Mouse (Mus musculus): ENCODE results near the gene Gstp3. TPM values are rescaled to one million over a fixed set of nuclear protein-coding genes. Genes with fewer than 3 reads are reported as not detected.
"Not testable (repeated sequence)": the region's sequence is repeated elsewhere in the genome, so short reads cannot be mapped to it uniquely, and the experiment has no call there.

The Gstp3 gene
- polyA plus RNA-seq, 1 experiment = not detected

GRCm38 (mm10) chr19:4060899-4061465 is 1.6 kb upstream of the Gstp3 start:
- no peaks in the 10 kb centered on the region for H3K36me3 ChIP-seq (ENCODE audit: control insufficient read depth, insufficient read depth, low read length)
- H3K27ac ChIP-seq (ENCODE audit: control insufficient read depth, insufficient read depth, low read depth, low read length) = no peak overlapping the region
- TF ChIP-seq CTCF (IDR thresholded peaks at IDR 0.05; ENCODE audit: control insufficient read depth, insufficient read depth, insufficient replicate concordance, low read depth, low read length) (no peak), POLR2A (IDR thresholded peaks at IDR 0.05; ENCODE audit: control insufficient read depth, low read depth, low read length) (no peak)
- H3K4me1 ChIP-seq (ENCODE audit: control insufficient read depth, insufficient read depth, low read length) = no peaks in the 10 kb centered on the region
- H3K4me3 ChIP-seq (ENCODE audit: control insufficient read depth, low read depth, low read length) = no peak overlapping the region
- H3K27me3 ChIP-seq (ENCODE audit: control insufficient read depth, insufficient read depth, low read length) = no peaks in the 10 kb centered on the region

- not testable (repeated sequence) for H3K27me3 ChIP-seq (ENCODE audit: control insufficient read depth, insufficient read depth, low read length); H3K27ac ChIP-seq (ENCODE audit: control insufficient read depth, insufficient read depth, low read depth, low read length); H3K36me3 ChIP-seq (ENCODE audit: control insufficient read depth, insufficient read depth, low read length); H3K4me1 ChIP-seq (ENCODE audit: control insufficient read depth, insufficient read depth, low read length); H3K4me3 ChIP-seq (ENCODE audit: control insufficient read depth, low read depth, low read length)
Measured at GRCm38 (mm10) chr19:4060044-4060898, 902 bp upstream of the Gstp3 start.

GRCm38 (mm10) chr19:4058581-4058980 is 788 bp downstream of the Gstp3 start:
- no peak overlapping the region for H3K27ac ChIP-seq (ENCODE audit: control insufficient read depth, insufficient read depth, low read depth, low read length)
- no peak for TF ChIP-seq CTCF (IDR thresholded peaks at IDR 0.05; ENCODE audit: control insufficient read depth, insufficient read depth, insufficient replicate concordance, low read depth, low read length)
- TF ChIP-seq POLR2A (IDR thresholded peaks at IDR 0.05; ENCODE audit: control insufficient read depth, low read depth, low read length) = no peak
- H3K4me1 ChIP-seq (ENCODE audit: control insufficient read depth, insufficient read depth, low read length) = no peaks in the 10 kb centered on the region
- H3K36me3 ChIP-seq (ENCODE audit: control insufficient read depth, insufficient read depth, low read length) = no peaks in the 10 kb centered on the region
- no peaks in the 10 kb centered on the region for H3K27me3 ChIP-seq (ENCODE audit: control insufficient read depth, insufficient read depth, low read length)
- no peak overlapping the region for H3K4me3 ChIP-seq (ENCODE audit: control insufficient read depth, low read depth, low read length)

GRCm38 (mm10) chr19:4057962-4058361 is 1.4 kb downstream of the Gstp3 start:
- no peak overlapping the region for H3K27ac ChIP-seq (ENCODE audit: control insufficient read depth, insufficient read depth, low read depth, low read length)
- H3K4me3 ChIP-seq (ENCODE audit: control insufficient read depth, low read depth, low read length) = no peak overlapping the region
- TF ChIP-seq POLR2A (IDR thresholded peaks at IDR 0.05; ENCODE audit: control insufficient read depth, low read depth, low read length) (no peak), CTCF (IDR thresholded peaks at IDR 0.05; ENCODE audit: control insufficient read depth, insufficient read depth, insufficient replicate concordance, low read depth, low read length) (no peak)
- H3K27me3 ChIP-seq (ENCODE audit: control insufficient read depth, insufficient read depth, low read length) = no peaks in the 10 kb centered on the region
- H3K36me3 ChIP-seq (ENCODE audit: control insufficient read depth, insufficient read depth, low read length) = no peaks in the 10 kb centered on the region
- H3K4me1 ChIP-seq (ENCODE audit: control insufficient read depth, insufficient read depth, low read length) = no peaks in the 10 kb centered on the region

DNA sequence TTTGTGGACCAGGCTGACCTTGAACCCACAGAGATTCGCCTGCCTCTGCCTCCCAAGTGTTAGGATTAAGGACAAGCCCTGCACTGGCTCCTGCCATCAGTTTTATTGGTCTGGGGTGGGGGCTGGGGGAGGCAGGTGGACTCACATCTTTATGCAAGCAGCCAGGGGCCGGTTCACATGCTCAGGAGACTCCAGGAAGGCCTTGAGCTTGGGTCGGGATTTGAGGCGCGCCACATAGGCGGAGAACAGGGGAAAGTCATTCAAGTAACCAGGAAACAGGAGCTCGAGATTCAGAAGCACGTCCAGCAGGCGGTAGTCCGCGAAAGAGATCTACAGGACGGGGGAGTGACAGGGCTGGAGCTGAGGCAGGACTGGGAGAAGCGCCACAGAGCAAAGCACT is 2.0 kb downstream of the Gstp3 start:
- Histone ChIP-seq H3K36me3 (ENCODE audit: control insufficient read depth, insufficient read depth, low read length) (no peaks in the 10 kb centered on the region), H3K4me1 (ENCODE audit: control insufficient read depth, insufficient read depth, low read length) (no peaks in the 10 kb centered on the region), H3K4me3 (ENCODE audit: control insufficient read depth, low read depth, low read length) (no peak overlapping the region), H3K27ac (ENCODE audit: control insufficient read depth, insufficient read depth, low read depth, low read length) (no peak overlapping the region), H3K27me3 (ENCODE audit: control insufficient read depth, insufficient read depth, low read length) (no peaks in the 10 kb centered on the region)
- TF ChIP-seq POLR2A (IDR thresholded peaks at IDR 0.05; ENCODE audit: control insufficient read depth, low read depth, low read length) = no peak
- no peak for TF ChIP-seq CTCF (IDR thresholded peaks at IDR 0.05; ENCODE audit: control insufficient read depth, insufficient read depth, insufficient replicate concordance, low read depth, low read length)

DNA sequence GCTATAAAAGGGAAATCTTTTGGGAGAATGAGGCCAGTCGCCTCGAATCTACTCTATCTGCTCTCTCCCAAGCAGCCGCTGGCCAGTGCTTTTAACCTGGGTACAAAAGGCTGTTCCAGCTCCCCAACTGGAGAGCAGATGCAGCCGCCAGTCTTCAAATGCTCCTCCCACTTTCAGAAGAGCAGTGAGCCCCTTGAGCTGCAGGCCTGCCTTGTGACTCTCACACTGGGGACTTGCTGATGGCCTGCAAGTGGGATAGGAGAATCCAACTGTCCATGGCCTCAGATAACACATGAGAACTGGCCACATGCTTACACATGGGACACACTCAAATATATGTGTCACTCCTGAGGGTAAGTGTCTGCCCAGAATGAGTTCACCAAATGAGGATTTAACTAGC is 2.6 kb downstream of the Gstp3 start:
- no peaks in the 10 kb centered on the region for H3K4me1 ChIP-seq (ENCODE audit: control insufficient read depth, insufficient read depth, low read length)
- no peaks in the 10 kb centered on the region for H3K36me3 ChIP-seq (ENCODE audit: control insufficient read depth, insufficient read depth, low read length)
- H3K27me3 ChIP-seq (ENCODE audit: control insufficient read depth, insufficient read depth, low read length) = no peaks in the 10 kb centered on the region
- no peak overlapping the region for H3K4me3 ChIP-seq (ENCODE audit: control insufficient read depth, low read depth, low read length)
- TF ChIP-seq POLR2A (IDR thresholded peaks at IDR 0.05; ENCODE audit: control insufficient read depth, low read depth, low read length) = no peak
- TF ChIP-seq CTCF (IDR thresholded peaks at IDR 0.05; ENCODE audit: control insufficient read depth, insufficient read depth, insufficient replicate concordance, low read depth, low read length) = no peak
- no peak overlapping the region for H3K27ac ChIP-seq (ENCODE audit: control insufficient read depth, insufficient read depth, low read depth, low read length)

DNA sequence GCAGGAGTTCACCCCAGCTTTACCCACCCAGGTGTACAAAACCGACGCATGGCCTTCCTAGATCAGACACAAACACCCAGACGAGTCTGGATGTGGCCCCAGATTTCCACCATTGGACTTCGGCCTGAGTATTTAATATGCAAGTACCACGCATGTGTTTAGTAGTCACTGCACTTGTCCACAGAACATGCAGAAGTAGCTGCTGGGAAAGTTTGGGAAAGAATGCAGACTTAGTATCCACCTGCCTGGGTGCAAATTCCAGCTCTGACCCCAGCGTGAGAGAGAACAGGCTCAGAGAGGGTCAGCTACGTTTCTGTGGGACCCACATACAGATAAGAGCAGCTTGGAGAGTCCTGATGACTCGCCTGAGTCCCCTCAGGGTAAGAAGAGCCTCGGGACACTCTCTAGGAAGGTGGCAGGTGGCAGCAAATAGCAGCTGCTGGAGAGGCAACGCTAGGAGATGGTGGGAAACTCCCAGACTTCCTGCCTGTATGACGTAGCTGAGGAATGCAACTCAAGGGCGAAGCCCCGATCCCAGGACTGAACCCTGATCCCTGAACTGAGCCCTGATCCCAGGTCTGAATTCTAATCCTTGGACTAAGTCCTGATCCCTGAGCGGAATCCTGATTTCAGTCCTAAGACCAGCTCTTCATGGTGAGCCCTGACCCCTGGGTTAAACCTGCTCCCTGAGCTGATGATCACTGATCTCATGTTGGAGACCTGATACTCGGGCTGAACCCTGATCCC is 3.2 kb downstream of the Gstp3 start:
- Histone ChIP-seq H3K27me3 (ENCODE audit: control insufficient read depth, insufficient read depth, low read length) (no peaks in the 10 kb centered on the region), H3K4me1 (ENCODE audit: control insufficient read depth, insufficient read depth, low read length) (no peaks in the 10 kb centered on the region), H3K36me3 (ENCODE audit: control insufficient read depth, insufficient read depth, low read length) (no peaks in the 10 kb centered on the region), H3K27ac (ENCODE audit: control insufficient read depth, insufficient read depth, low read depth, low read length) (no peak overlapping the region), H3K4me3 (ENCODE audit: control insufficient read depth, low read depth, low read length) (no peak overlapping the region)
- TF ChIP-seq POLR2A (IDR thresholded peaks at IDR 0.05; ENCODE audit: control insufficient read depth, low read depth, low read length) (no peak), CTCF (IDR thresholded peaks at IDR 0.05; ENCODE audit: control insufficient read depth, insufficient read depth, insufficient replicate concordance, low read depth, low read length) (no peak)

Data from testis, adult 2 months (tissue).